Mouse (Mus musculus): ENCODE data around the gene Rab5if.
"Not testable (repeated sequence)": the region's sequence is repeated elsewhere in the genome, so short reads cannot be mapped to it uniquely, and the experiment has no call there.

DNA sequence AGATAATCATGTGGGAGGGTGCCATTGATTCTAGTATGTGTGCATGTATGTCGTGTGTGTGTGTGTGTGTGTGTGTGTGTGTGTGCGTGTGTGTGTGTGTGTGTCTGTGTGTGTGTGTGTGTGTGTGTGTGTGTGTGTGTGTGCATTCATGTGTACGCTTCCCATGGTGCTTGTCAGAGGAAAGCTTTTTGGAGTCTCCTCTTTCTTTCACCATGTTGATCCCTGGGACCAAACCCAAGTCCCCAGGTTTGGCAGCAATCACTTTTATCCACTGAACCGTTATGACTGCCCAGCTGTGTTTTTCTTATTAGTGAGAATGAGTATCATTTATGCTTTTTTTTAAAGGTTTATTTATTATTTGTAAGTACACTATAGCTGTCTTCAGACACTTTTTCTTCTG is 39.5 kb downstream of the Rab5if start:
- not testable (repeated sequence) for TF ChIP-seq TAL1, GATA1 (IDR thresholded peaks at IDR 0.05; ENCODE audit: low read length)

Measured in erythroblast, embryonic 14.5 days (primary cell).